Mouse (Mus musculus) limb, embryonic 14.5 days (tissue): Measurements from ENCODE around the gene Fmnl3. TPM values are rescaled to one million over a fixed set of nuclear protein-coding genes. Genes with fewer than 3 reads are reported as not detected.

ENCODE experiments used
- ATAC-seq: fragments of 200-750 bp; cut with Nextera tagmentation; 2 replicates; pipeline ENCODE4 v1.8.0; 2017; ENCODE audit warnings: low read depth, moderate number of reproducible peaks, moderate TSS enrichment; ENCODE audit not compliant: low FRiP score
- DNase-seq: peaks from one replicate; pipeline ENCODE4 v3.0.0-alpha.2; 2015; ENCODE audit warnings: low spot score
- H3K27ac ChIP-seq: fragments of 300-500 bp; sonication (generic); replicated peaks from 2 replicates; pipeline ENCODE4 v1.5.1; 2014; ENCODE audit warnings: low read depth, mild to moderate bottlenecking, low read length, moderate library complexity, mixed read lengths
- H3K27me3 ChIP-seq: fragments of 300-500 bp; sonication (generic); 2 replicates; pipeline ENCODE4 v1.6.1; 2014; ENCODE audit warnings: low read length, mixed read lengths; ENCODE audit not compliant: control insufficient read depth, insufficient read depth
- H3K36me3 ChIP-seq: fragments of 300-500 bp; sonication (generic); 2 replicates; pipeline ENCODE4 v1.6.1; 2014; ENCODE audit warnings: mild to moderate bottlenecking, low read length, moderate library complexity, mixed read lengths; ENCODE audit not compliant: control insufficient read depth, insufficient read depth
- H3K4me1 ChIP-seq: fragments of 300-500 bp; sonication (generic); 2 replicates; pipeline ENCODE4 v1.6.1; 2014; ENCODE audit warnings: antibody characterized with exemption, low read length, mixed read lengths; ENCODE audit not compliant: control insufficient read depth, insufficient read depth
- H3K4me2 ChIP-seq: fragments of 300-500 bp; sonication (generic); replicated peaks from 2 replicates; pipeline ENCODE4 v1.6.1; 2014; ENCODE audit warnings: low read depth, mild to moderate bottlenecking, low read length, moderate library complexity; ENCODE audit not compliant: severe bottlenecking
- H3K4me3 ChIP-seq: fragments of 300-500 bp; sonication (generic); replicated peaks from 2 replicates; pipeline ENCODE4 v1.5.1; 2014; ENCODE audit warnings: low read length
- H3K9ac ChIP-seq: fragments of 300-500 bp; sonication (generic); 2 replicates; pipeline ENCODE4 v1.6.1; 2014; ENCODE audit warnings: mild to moderate bottlenecking, low read depth, low read length, moderate library complexity; ENCODE audit not compliant: severe bottlenecking
- H3K9me3 ChIP-seq: fragments of 300-500 bp; sonication (generic); 2 replicates; pipeline ENCODE4 v1.6.1; 2016; ENCODE audit warnings: low read length; ENCODE audit not compliant: control insufficient read depth
- POLR2A ChIP-seq: fragments of 200-500 bp; IDR thresholded peaks from 2 replicates; pipeline ENCODE4 v1.8.0; 2012; ENCODE audit warnings: inconsistent platforms, mild to moderate bottlenecking, moderate library complexity, borderline replicate concordance; ENCODE audit not compliant: insufficient read depth, insufficient read length; ENCODE audit errors: extremely low read depth
- WGBS: fragments of 180-500 bp; shearing (Covaris S2); extraction: QIAGEN DNeasy Blood & Tissue Kit; methylation state at CpG from one replicate; pipeline ENCODE4 v1.1.7; 2014; 5-methylcytosine and 5-hydroxymethylcytosine counted together
- polyA plus RNA-seq, 2 experiments: library from polyadenylated mRNA; depleted of rRNA in 1 of 2; stranded (reverse) in 1 of 2; unstranded in 1 of 2; fragments of >200 nt; fragmentation: Nextera tagmentation in 1 of 2; extraction: Ambion mirVana in 1 of 2; gene quantifications; 2 replicates each; pipeline versions ENCODE4 v1.2.1 to v1.2.3; 2012 to 2014

The Fmnl3 gene
- polyA plus RNA-seq, 2 experiments = 19.8 to 55.0 TPM

DNA sequence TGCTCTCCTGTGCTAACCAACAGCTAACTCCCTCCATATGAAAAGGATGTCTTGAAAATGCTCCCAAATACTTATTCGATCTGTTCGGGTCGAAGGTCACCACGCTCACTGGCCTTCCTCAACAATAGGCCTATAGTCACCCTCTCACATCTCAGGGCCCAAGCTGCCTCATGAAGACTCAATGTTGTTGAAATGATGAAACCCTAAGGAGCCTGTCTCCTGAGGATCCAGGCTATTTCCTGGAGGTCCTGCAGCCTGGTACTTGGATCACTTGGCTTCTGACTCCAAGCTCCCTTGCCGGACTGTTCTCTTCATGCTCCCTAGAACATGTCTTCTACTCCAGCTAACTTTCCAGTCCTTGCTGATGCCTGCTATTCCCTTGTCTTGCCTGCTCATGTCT, 38.9 kb downstream of the Fmnl3 start:
- H3K36me3 ChIP-seq = peaks cover 51% of the 10 kb centered on the region
- H3K27me3 ChIP-seq = no peaks in the 10 kb centered on the region
- H3K4me3 ChIP-seq = no peak overlapping the region
- no peak for DNase-seq
- H3K4me1 ChIP-seq = peaks cover 42% of the 10 kb centered on the region
- no peak overlapping the region for H3K9ac ChIP-seq
- no peak overlapping the region for H3K27ac ChIP-seq
- no peak for TF ChIP-seq POLR2A
- 89% methylated on average over 5 of the region's 5 CpGs for WGBS
- 0 out of 2 replicates have a peak, but pooled peaks cover 4% of the 10 kb centered on the region for H3K9me3 ChIP-seq
- H3K4me2 ChIP-seq = no peak overlapping the region
- no peak for ATAC-seq

DNA sequence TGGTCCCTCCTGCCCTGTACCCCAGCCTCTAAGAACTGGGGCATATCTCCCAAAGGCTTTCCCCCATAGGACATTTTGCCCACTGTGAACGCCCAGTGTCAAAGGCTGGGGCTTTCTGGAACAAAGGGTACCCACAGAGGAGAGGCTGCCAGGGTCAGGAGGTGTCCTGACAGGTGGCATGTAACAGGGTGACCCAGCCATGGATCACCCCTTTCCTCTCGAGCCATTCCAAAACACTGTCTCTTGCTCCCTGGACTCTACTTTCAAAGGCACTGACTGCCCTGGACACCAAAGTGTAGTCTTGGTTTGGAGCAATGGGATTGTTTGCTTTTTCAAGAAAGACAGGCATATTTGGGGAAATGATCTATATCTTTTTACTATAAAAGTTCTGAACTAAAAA, 40.0 kb downstream of the Fmnl3 start:
- H3K9me3 ChIP-seq = 0 out of 2 replicates have a peak, but pooled peaks cover 4% of the 10 kb centered on the region
- no peak for TF ChIP-seq POLR2A
- H3K36me3 ChIP-seq = peaks cover 58% of the 10 kb centered on the region
- no peak overlapping the region for H3K4me2 ChIP-seq
- H3K4me3 ChIP-seq = no peak overlapping the region
- WGBS = 90% methylated on average over 2 of the region's 2 CpGs
- no peaks in the 10 kb centered on the region for H3K27me3 ChIP-seq
- H3K9ac ChIP-seq = no peak overlapping the region
- peaks cover 37% of the 10 kb centered on the region for H3K4me1 ChIP-seq
- H3K27ac ChIP-seq = no peak overlapping the region
- DNase-seq (no peak), ATAC-seq (no peak)

DNA sequence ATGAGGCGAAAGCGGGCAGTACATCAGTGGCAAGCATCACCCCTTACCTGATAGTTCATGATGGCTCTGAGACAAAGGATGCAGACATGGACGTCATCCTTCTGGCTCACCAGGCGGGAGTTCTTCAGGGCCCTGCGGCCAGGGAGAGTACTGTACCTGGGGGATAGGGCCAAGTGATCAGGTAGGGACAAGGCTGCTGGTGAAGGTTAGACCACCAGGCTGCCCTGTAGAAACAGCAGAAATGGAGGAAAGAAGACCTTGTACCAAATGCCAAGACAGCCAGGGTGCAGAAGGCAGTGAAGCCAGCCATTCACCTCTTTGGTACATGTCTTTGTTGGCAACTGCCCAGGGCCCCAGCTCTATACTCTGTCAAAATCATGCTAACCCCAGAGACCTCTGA, 42.3 kb downstream of the Fmnl3 start:
- H3K27ac ChIP-seq = no peak overlapping the region
- DNase-seq = no peak
- no peak for ATAC-seq
- peaks cover 77% of the 10 kb centered on the region for H3K36me3 ChIP-seq
- no peaks in the 10 kb centered on the region for H3K27me3 ChIP-seq
- H3K4me2 ChIP-seq = no peak overlapping the region
- no peak for TF ChIP-seq POLR2A
- peaks cover 14% of the 10 kb centered on the region for H3K4me1 ChIP-seq
- H3K9me3 ChIP-seq = 0 out of 2 replicates have a peak, but pooled peaks cover 4% of the 10 kb centered on the region
- no peak overlapping the region for H3K4me3 ChIP-seq
- WGBS = 91% methylated on average over 5 of the region's 5 CpGs
- H3K9ac ChIP-seq = no peak overlapping the region

DNA sequence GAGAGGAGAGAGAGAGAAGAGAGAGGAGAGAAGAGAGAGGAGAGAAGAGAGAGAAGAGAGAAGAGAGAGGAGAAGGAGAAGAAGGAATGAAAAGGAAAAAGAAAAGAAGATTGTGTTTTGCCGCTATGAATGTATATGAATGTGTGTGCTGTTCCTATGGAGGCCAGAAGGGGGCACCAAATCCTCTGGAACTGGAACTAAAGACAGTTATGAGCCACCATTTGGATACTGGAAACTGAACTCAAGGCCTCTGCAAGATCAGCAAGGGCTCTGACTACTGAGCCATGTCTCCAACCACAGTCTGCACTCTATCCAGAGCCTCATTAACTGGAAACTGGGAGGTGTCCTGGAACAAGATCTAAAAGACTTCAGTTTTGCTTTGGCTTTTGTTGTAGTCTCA, 43.3 kb downstream of the Fmnl3 start:
- ATAC-seq = no peak
- no peak for TF ChIP-seq POLR2A
- Histone ChIP-seq H3K9me3 (0 out of 2 replicates have a peak, but pooled peaks cover 4% of the 10 kb centered on the region), H3K27me3 (no peaks in the 10 kb centered on the region), H3K9ac (no peak overlapping the region), H3K4me1 (peaks cover 4% of the 10 kb centered on the region), H3K27ac (no peak overlapping the region), H3K36me3 (peaks cover 83% of the 10 kb centered on the region), H3K4me3 (no peak overlapping the region), H3K4me2 (no peak overlapping the region)
- no peak for DNase-seq
- 88% methylated on average over 1 of the region's 1 CpGs for WGBS

DNA sequence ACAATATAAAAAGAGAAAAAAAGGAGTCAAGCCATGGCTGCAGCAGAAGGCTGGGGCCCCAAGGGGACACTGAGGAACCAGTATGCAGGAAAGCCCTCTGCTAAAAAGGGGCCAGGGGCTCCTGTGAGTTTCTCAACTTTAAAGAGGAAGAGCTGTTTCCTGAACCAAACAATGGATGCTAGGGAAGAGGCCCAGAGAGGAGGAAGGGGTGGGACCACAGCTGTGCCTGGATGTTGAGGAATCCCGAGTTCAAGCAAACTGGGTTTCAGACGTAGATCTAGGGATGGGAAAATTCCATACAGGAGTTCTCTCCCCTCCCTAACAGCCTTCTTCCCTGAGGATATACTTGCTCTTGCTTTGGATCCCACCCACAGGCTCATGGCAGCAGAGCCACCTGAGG, 43.9 kb downstream of the Fmnl3 start:
- Histone ChIP-seq H3K27ac (no peak overlapping the region), H3K9ac (no peak overlapping the region), H3K4me2 (no peak overlapping the region), H3K27me3 (no peaks in the 10 kb centered on the region), H3K4me1 (no peaks in the 10 kb centered on the region), H3K36me3 (peaks cover 85% of the 10 kb centered on the region), H3K9me3 (0 out of 2 replicates have a peak, but pooled peaks cover 4% of the 10 kb centered on the region), H3K4me3 (no peak overlapping the region)
- ATAC-seq = no peak; the same call in 1 of the 2 replicates
- DNase-seq = no peak
- WGBS = 58% methylated on average over 2 of the region's 2 CpGs
- TF ChIP-seq POLR2A = no peak

DNA sequence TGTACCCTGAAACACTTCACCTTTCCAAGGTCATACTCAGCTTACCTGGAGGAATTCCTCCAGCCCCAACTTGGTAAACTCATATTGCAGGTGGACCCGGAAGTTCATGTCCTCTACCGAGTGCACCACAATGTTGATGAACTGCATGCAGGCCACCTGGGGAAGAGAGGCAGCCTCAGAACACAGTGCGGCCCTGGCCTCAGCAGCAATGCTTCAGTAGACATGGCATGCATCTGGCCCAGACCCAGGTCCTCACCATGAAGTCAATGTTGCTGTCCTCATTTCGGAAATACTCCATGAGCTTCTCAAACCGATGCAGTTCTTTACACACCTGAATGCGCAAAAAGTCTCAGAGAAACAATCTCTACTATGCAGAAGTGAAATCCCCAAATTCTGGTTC, 44.7 kb downstream of the Fmnl3 start:
- no peak overlapping the region for H3K4me2 ChIP-seq
- no peaks in the 10 kb centered on the region for H3K4me1 ChIP-seq
- ATAC-seq = no peak
- H3K9ac ChIP-seq = no peak overlapping the region
- no peak for DNase-seq
- H3K36me3 ChIP-seq = peaks cover 88% of the 10 kb centered on the region
- no peaks in the 10 kb centered on the region for H3K27me3 ChIP-seq
- 95% methylated on average over 6 of the region's 6 CpGs for WGBS
- no peak for TF ChIP-seq POLR2A
- no peak overlapping the region for H3K4me3 ChIP-seq
- H3K9me3 ChIP-seq = 0 out of 2 replicates have a peak, but pooled peaks cover 4% of the 10 kb centered on the region
- no peak overlapping the region for H3K27ac ChIP-seq
